Mouse (Mus musculus): Measurements from ENCODE around the gene Ngef.

Ngef gene

GRCm38 (mm10) chr1:87565760-87566159 lies 7.9 kb downstream of the Ngef start:
- no peak for DNase-seq (ENCODE audit: low spot score in 2 of 2)

- DNase-seq (ENCODE audit: low spot score in 2 of 2), result no peak
Measured at GRCm38 (mm10) chr1:87562967-87563366, 10.7 kb downstream of the Ngef start.

GRCm38 (mm10) chr1:87553586-87553985 lies 20.1 kb downstream of the Ngef start:
- DNase-seq (ENCODE audit: low spot score in 2 of 2), result no peak

GRCm38 (mm10) chr1:87551008-87551407 lies 22.7 kb downstream of the Ngef start:
- no peak for DNase-seq (ENCODE audit: low spot score in 2 of 2)

GRCm38 (mm10) chr1:87541614-87542013 lies 32.1 kb downstream of the Ngef start:
- DNase-seq (ENCODE audit: low spot score in 2 of 2), result peak in 1 of 2 experiments; percentile 19

- DNase-seq (ENCODE audit: low spot score in 2 of 2), result no peak
Measured at GRCm38 (mm10) chr1:87537008-87537407, 36.7 kb downstream of the Ngef start.

GRCm38 (mm10) chr1:87534118-87534517 lies 39.6 kb downstream of the Ngef start:
- no peak for DNase-seq (ENCODE audit: low spot score in 2 of 2)

- DNase-seq (ENCODE audit: low spot score in 2 of 2), result no peak
Measured at GRCm38 (mm10) chr1:87532346-87532745, 41.3 kb downstream of the Ngef start.

- no peak for DNase-seq (ENCODE audit: low spot score in 2 of 2)
Measured at GRCm38 (mm10) chr1:87527191-87527590, 46.5 kb downstream of the Ngef start.

GRCm38 (mm10) chr1:87525041-87525440 lies 48.6 kb downstream of the Ngef start:
- DNase-seq (ENCODE audit: low spot score in 2 of 2), result no peak

GRCm38 (mm10) chr1:87521523-87521922 lies 52.1 kb downstream of the Ngef start:
- DNase-seq (ENCODE audit: low spot score in 2 of 2), result no peak

- no peak for DNase-seq (ENCODE audit: low spot score in 2 of 2)
Measured at GRCm38 (mm10) chr1:87520467-87520866, 53.2 kb downstream of the Ngef start.

GRCm38 (mm10) chr1:87510845-87511244 lies 62.8 kb downstream of the Ngef start:
- no peak for DNase-seq (ENCODE audit: low spot score in 2 of 2)

- DNase-seq (ENCODE audit: low spot score in 2 of 2), result peak in 1 of 2 experiments; percentile 20
Measured at GRCm38 (mm10) chr1:87510166-87510691, 63.4 kb downstream of the Ngef start.

- DNase-seq (ENCODE audit: low spot score in 2 of 2), result no peak
Measured at GRCm38 (mm10) chr1:87509561-87510165, 64.0 kb downstream of the Ngef start, which contains the start of gene Neu2. TSS of gene Neu2 (plus strand) at chr1:87509889.

- no peak for DNase-seq (ENCODE audit: low spot score in 2 of 2)
Measured at GRCm38 (mm10) chr1:87508591-87509560, 64.8 kb downstream of the Ngef start.

- no peak for DNase-seq (ENCODE audit: low spot score in 2 of 2)
Measured at GRCm38 (mm10) chr1:87507857-87508256, 65.8 kb downstream of the Ngef start.

GRCm38 (mm10) chr1:87505524-87505923 lies 68.1 kb downstream of the Ngef start:
- no peak for DNase-seq (ENCODE audit: low spot score in 2 of 2)

GRCm38 (mm10) chr1:87493542-87493941 lies 80.1 kb downstream of the Ngef start:
- no peak for DNase-seq (ENCODE audit: low spot score in 2 of 2)

GRCm38 (mm10) chr1:87492285-87492684 lies 81.4 kb downstream of the Ngef start:
- DNase-seq (ENCODE audit: low spot score in 2 of 2), result no peak

- DNase-seq (ENCODE audit: low spot score in 2 of 2), result peak; percentile 16 to 25
Measured at GRCm38 (mm10) chr1:87486386-87486785, 87.3 kb downstream of the Ngef start.

GRCm38 (mm10) chr1:87482546-87482945 lies 91.1 kb downstream of the Ngef start:
- no peak for DNase-seq (ENCODE audit: low spot score in 2 of 2)

Measured in thymus, postnatal 10 days (tissue).